ENCODE assay signal across 20 mouse cellular contexts in the genomic region with DNA sequence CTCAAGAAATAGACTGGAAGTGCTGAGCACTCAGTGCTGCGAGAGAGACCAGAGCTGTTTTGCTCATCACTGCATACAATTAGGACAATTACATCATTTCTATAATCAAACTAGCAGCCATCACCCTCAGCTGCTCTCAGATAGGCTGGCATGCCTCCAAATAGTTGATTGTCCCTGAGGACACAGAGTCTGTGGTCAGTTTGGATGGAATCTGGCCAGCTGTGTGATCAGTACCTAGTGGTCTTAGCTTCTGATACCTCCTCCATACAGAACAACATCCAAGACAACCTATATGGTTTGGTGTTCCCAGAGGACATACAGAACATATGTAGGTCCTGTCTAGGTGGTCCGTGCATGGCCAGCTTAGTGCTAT. TPM values are rescaled to one million over a fixed set of nuclear protein-coding genes. Genes with fewer than 3 reads are reported as not detected.
DNase-seq lines count a peak whose midpoint lies in the region; ATAC-seq and TF ChIP-seq lines count a peak whose summit lies in the region.
"Had no signal": no experiment of that assay in that cellular context is flagged by ENCODE, and none has a peak within 500 bp of the region (broad histone marks: within the 10 kb centered on the region; RNA-seq: fewer than 3 reads in every experiment).

No protein-coding gene starts in this region.

- no peaks in the 10 kb centered on the region for H3K9me3 ChIP-seq in hindbrain, postnatal 0 days (ENCODE audit: low read length)
- H3K9me3 ChIP-seq in hindbrain, embryonic 13.5 days: no peaks in the 10 kb centered on the region
- H3K9me3 ChIP-seq: forebrain, embryonic 12.5 days; liver, embryonic 13.5 days; neural tube, embryonic 12.5 days had no signal

- no peak for TF ChIP-seq CTCF in hindbrain, postnatal 0 days (IDR thresholded peaks at IDR 0.05; ENCODE audit: low read depth)
- no peak for TF ChIP-seq CTCF in lung, adult 2 months (IDR thresholded peaks at IDR 0.05; ENCODE audit: insufficient read depth, low read length)

- H3K4me2 ChIP-seq in hindbrain, postnatal 0 days (ENCODE audit: low read depth, low read length): no peak overlapping the region
- H3K4me2 ChIP-seq in hindbrain, embryonic 13.5 days: no peak overlapping the region
- H3K4me2 ChIP-seq: forebrain, embryonic 12.5 days; liver, embryonic 13.5 days; neural tube, embryonic 12.5 days had no signal

- TF ChIP-seq POLR2A in lung, adult 2 months (IDR thresholded peaks at IDR 0.05; ENCODE audit: borderline replicate concordance, extremely low read depth, low read depth, low read length): no peak

- H3K4me3 ChIP-seq in hindbrain, postnatal 0 days (ENCODE audit: low read length): no peak overlapping the region
- H3K4me3 ChIP-seq in hindbrain, embryonic 13.5 days: no peak overlapping the region
- H3K4me3 ChIP-seq in lung, adult 2 months (replicated peaks; ENCODE audit: extremely low read depth, low read depth, low read length): no peak overlapping the region
- H3K4me3 ChIP-seq: forebrain, embryonic 12.5 days; gastrocnemius, adult 2 months; liver, embryonic 13.5 days; neural tube, embryonic 12.5 days had no signal

- ATAC-seq in hindbrain, postnatal 0 days: no peak
- no peak for ATAC-seq in hindbrain, embryonic 13.5 days (ENCODE audit: low FRiP score)
- ATAC-seq: activated CD4-positive, CD25-positive, alpha-beta regulatory T cell, adult 4 months; Patski had no signal

- DNase-seq in cerebellum, postnatal 10 days: peak; percentile 20 to 33
- no peak for DNase-seq in cerebellum, postnatal 14 days
- DNase-seq in hindbrain, postnatal 0 days (ENCODE audit: low spot score): peak; percentile 15
- peak; percentile 14 for DNase-seq in lung, postnatal 10 days
- DNase-seq in lung, adult 2 months: no peak
- DNase-seq in kidney, postnatal 10 days: peak; percentile 21
- no peak for DNase-seq in c-Kit-positive CD71-positive TER-119-positive erythroid progenitor cells, embryonic 14.5 days (ENCODE audit: low spot score)
- DNase-seq: cerebellum, adult 11 months; cerebellum, postnatal 36 days; gastrocnemius, adult 2 months; left cerebral cortex, postnatal 4 days; liver, embryonic 13.5 days; lung, postnatal 14 days; right cerebral cortex, postnatal 25 days had no signal

- no peaks in the 10 kb centered on the region for H3K4me1 ChIP-seq in hindbrain, postnatal 0 days (ENCODE audit: insufficient read depth, low read length)
- H3K4me1 ChIP-seq in hindbrain, embryonic 13.5 days (replicated peaks): no peaks in the 10 kb centered on the region
- no peaks in the 10 kb centered on the region for H3K4me1 ChIP-seq in lung, adult 2 months (ENCODE audit: control insufficient read depth, insufficient read depth, low read length)
- H3K4me1 ChIP-seq: forebrain, embryonic 12.5 days; liver, embryonic 13.5 days; neural tube, embryonic 12.5 days had no signal

- no peaks in the 10 kb centered on the region for H3K27me3 ChIP-seq in hindbrain, postnatal 0 days (ENCODE audit: insufficient read depth, low read length)
- H3K27me3 ChIP-seq in hindbrain, embryonic 13.5 days: no peaks in the 10 kb centered on the region
- H3K27me3 ChIP-seq: forebrain, embryonic 12.5 days; liver, embryonic 13.5 days; neural tube, embryonic 12.5 days; Patski had no signal

- 81% methylated on average over 2 of the region's 2 CpGs for WGBS in hindbrain, postnatal 0 days
- 78% methylated on average over 2 of the region's 2 CpGs for WGBS in hindbrain, embryonic 13.5 days
- 72% methylated on average over 2 of the region's 2 CpGs for WGBS in lung, adult 2 months

- H3K9ac ChIP-seq in hindbrain, postnatal 0 days (replicated peaks; ENCODE audit: low read length): no peak overlapping the region
- H3K9ac ChIP-seq in hindbrain, embryonic 13.5 days: no peak overlapping the region
- H3K9ac ChIP-seq: forebrain, embryonic 12.5 days; liver, embryonic 13.5 days; neural tube, embryonic 12.5 days had no signal

- H3K36me3 ChIP-seq in hindbrain, postnatal 0 days (ENCODE audit: insufficient read depth, low read length): no peaks in the 10 kb centered on the region
- H3K36me3 ChIP-seq in hindbrain, embryonic 13.5 days: peaks cover 39% of the 10 kb centered on the region
- H3K36me3 ChIP-seq: forebrain, embryonic 12.5 days; liver, embryonic 13.5 days; neural tube, embryonic 12.5 days had no signal

- no peak overlapping the region; the same call in 1 of the 2 replicates for H3K27ac ChIP-seq in hindbrain, postnatal 0 days
- no peak overlapping the region for H3K27ac ChIP-seq in hindbrain, embryonic 13.5 days
- H3K27ac ChIP-seq: forebrain, embryonic 12.5 days; gastrocnemius, adult 2 months; liver, embryonic 13.5 days; neural tube, embryonic 12.5 days; stomach, postnatal 0 days had no signal

RNA-seq across cellular contexts. Expression of a gene that starts 48.3 kb away (rescaled TPM):
- 15.4 and 16.9 TPM in 2 replicates for total RNA-seq in hindbrain, postnatal 0 days (2014; rRNA removed)
- 82.0 and 85.9 TPM in 2 replicates for polyA plus RNA-seq in hindbrain, postnatal 0 days (2015; fragmentation: Nextera tagmentation; extraction: Ambion mirVana)
- polyA plus RNA-seq in hindbrain, embryonic 13.5 days (2015; fragmentation: Nextera tagmentation; extraction: Ambion mirVana): 69.8 and 71.0 TPM in 2 replicates
- 0.48 and 0.75 TPM in 2 replicates for polyA plus RNA-seq in lung, adult 2 months (2012; rRNA removed)

Comparison
In these comparisons a context has a peak if more than half of its experiments do, and no peak if none do; other contexts are left out.
1. DNase-seq: peak in cerebellum, postnatal 10 days (2 of 2), hindbrain, postnatal 0 days (single experiment), lung, postnatal 10 days (single experiment) and kidney, postnatal 10 days (single experiment); none in cerebellum, postnatal 14 days (0 of 2), lung, adult 2 months (single experiment) and c-Kit-positive CD71-positive TER-119-positive erythroid progenitor cells, embryonic 14.5 days (single experiment).
2. RNA of a gene that starts 48.3 kb away (polyA plus RNA-seq): 82.0 to 85.9 TPM in hindbrain, postnatal 0 days and 69.8 to 71.0 TPM in hindbrain, embryonic 13.5 days; 0.48 to 0.75 TPM in lung, adult 2 months; every median in the first group is over 10 times any median in the second.